Mouse (Mus musculus): Measurements from ENCODE around the gene Tcl1b4.
A peak's percentile ranks its signal among the peaks of the same experiment; 100 is the strongest.
"Not testable (repeated sequence)": the region's sequence is repeated elsewhere in the genome, so short reads cannot be mapped to it uniquely, and the experiment has no call there.

Gene Tcl1b4

GRCm38 (mm10) chr12:105201657-105202056, at the start of gene Tcl1b4:
Gene Tcl1b4 (plus strand): TSS chr12:105201957.
- DNase-seq (ENCODE audit: low spot score) = not testable (repeated sequence)

GRCm38 (mm10) chr12:105155286-105155685, 46.5 kb upstream of the Tcl1b4 start:
- not testable (repeated sequence) for DNase-seq (ENCODE audit: low spot score)

- DNase-seq (ENCODE audit: low spot score) = no peak
These were observed 42.9 kb upstream of the Tcl1b4 start for GRCm38 (mm10) chr12:105158842-105159241.

DNA sequence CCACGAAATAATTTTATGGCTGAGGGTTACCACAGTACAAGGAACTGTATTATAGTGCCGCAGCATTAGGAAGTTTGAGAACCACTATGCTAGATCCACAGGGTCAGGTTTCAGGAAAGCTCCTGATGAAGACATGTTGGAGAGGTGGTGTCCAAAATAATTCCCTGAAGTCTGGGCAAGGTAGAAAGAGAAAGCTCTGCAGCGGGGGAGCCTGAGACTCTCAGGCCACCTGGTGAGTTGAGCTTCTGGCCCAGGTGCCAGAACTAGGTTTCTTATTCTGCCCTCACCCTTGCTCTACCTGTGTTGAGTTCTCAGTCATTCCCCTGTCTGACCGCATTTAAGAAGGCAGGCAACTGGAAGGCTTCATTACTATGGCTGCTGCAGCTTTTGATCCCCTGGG, 42.4 kb upstream of the Tcl1b4 start, which contains the start of gene Tcl1b1:
Gene Tcl1b1, plus strand, starts transcription at position 301 of the 400 bp plus-strand sequence.
- no peak for DNase-seq (ENCODE audit: low spot score)

GRCm38 (mm10) chr12:105166734-105167133, 35.0 kb upstream of the Tcl1b4 start:
- no peak for DNase-seq (ENCODE audit: low spot score)

GRCm38 (mm10) chr12:105173366-105173765, 28.4 kb upstream of the Tcl1b4 start:
- no peak for DNase-seq (ENCODE audit: low spot score)

DNA sequence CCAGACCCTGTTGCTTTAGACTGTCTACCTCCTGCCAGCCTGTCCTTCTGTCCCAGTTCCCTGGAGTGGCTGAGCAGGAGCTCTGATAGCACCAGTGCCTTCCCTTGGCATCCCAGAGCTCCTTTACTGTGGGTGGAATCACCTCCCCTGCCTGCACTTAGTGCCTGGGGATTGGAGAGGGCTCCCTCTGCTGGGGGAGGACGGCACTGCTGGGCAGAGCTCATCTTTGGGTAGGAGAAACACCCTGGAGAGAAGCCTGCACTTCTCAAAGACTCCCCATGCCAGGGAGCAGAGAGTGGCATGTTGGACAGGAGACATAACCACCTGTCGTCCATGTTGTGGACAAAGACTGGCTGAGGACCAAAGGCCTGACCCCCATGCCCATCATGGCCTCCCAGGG, 27.4 kb upstream of the Tcl1b4 start:
- DNase-seq (ENCODE audit: low spot score) = peak; percentile 20

DNA sequence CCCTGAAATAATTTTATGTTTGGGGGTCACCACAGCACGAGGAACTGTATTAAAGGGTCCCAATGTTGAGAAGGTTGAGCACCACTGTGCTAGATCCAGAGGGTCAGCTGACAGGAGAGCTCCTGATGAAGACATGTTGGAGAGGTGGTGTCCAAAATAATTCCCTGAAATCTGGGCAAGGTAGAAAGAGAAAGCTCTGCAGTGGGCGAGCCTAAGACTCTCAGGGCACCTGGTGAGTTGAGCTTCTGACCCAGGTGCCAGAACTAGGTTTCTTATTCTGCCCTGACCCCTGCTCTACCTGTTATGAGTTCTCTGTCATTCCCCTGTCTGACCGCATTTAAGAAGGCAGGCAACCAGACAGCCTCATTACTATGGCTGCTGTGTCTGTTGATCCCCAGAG, 25.7 kb upstream of the Tcl1b4 start, which contains the start of gene Tcl1b5:
Gene Tcl1b5, plus strand, starts transcription at position 301 of the 400 bp plus-strand sequence.
- not testable (repeated sequence) for DNase-seq (ENCODE audit: low spot score)

DNA sequence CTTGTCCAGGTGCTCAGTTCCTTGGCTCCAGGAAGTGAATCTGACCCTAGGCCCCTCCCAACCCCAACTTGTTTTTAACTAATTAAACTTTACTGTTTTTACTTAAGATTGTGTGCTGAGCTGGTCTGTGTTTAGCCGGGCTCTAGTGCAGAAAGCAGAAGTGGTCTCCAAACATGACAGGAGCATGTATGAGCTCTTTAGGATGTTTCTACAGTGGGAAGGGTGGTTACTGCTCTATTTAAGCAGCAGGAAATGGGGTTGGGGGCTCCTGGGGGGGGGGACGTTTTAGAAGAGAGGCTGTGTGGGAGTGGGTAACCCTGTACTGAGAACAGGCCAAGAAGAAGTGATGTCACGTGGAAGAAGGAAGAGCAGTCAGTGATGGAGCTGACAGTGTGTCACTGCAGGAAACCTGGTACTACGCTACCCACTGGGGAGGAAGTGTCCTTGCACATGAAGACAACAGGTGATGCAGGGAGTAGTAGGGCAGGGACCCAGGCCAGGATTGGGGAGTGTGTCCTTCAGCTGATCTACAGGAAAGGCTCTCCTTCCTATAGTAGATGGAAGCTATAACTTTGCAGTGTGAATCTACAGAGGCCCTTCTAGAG, 20.6 kb upstream of the Tcl1b4 start:
- DNase-seq (ENCODE audit: low spot score) = not testable (repeated sequence)

GRCm38 (mm10) chr12:105188980-105189379, 12.8 kb upstream of the Tcl1b4 start:
- DNase-seq (ENCODE audit: low spot score) = peak; percentile 5

DNA sequence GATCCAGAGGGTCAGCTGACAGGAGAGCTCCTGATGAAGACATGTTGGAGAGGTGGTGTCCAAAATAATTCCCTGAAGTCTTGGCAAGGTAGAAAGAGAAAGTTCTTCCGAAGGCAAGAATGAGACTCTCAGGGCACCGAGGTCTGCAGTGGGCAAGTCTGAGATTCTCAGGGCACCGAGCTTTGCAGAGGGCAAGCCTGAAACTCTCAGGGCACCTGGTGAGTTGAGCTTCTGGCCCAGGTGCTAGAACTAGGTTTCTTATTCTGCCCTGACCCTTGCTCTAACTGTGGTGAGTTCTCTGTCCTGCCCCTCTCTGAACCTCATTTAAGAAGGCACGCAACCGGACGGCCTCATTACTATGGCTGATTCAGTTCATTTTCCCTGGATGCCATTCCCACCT, 11.0 kb upstream of the Tcl1b4 start, which contains the start of gene Tcl1b3:
Gene Tcl1b3, plus strand, starts transcription at position 301 of the 400 bp plus-strand sequence.
- not testable (repeated sequence) for DNase-seq (ENCODE audit: low spot score)

DNA sequence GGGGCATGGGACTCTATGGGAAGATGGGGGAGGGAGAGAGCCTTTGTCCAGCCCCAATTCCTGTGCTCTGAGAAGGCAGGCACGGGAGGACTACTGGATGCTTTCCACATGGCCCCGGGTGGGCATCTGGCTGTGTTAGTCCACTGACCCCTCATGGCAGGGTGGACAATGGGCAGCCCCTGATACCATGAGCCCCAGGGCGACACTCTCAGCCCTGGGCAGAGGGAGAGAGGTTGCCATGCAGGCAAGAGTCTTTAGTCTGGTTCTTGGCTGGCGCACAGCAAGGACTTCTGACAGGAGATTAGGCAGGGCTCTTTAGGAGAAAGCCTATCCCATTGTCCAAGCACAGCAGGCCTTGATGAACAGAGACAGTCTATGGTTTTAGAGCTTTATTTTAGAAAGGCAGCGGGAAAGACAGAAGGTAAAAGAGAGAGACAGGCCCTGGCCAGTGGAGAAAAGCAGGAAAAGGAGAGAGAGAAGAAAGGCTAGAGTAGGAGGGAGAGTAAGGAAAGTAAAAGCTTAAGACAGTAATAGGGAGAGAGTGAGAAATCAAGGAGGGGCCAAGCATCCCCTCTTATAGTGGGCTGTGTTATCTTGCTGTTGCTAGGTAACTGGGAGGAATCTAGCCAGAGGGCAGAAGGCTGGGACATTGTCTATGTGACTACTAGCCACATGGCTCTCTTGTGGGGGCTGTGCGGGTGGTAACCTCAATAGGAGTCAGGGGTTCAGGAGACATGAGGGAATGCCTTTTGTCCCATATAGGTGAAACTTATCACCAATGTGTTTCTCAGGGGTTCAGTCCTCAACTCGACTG, 1.9 kb upstream of the Tcl1b4 start:
- not testable (repeated sequence) for DNase-seq (ENCODE audit: low spot score)

GRCm38 (mm10) chr12:105207071-105207470, 5.3 kb downstream of the Tcl1b4 start:
- no peak for DNase-seq (ENCODE audit: low spot score)

GRCm38 (mm10) chr12:105208441-105208840, 6.7 kb downstream of the Tcl1b4 start:
- DNase-seq (ENCODE audit: low spot score) = no peak

GRCm38 (mm10) chr12:105209231-105209630, 7.5 kb downstream of the Tcl1b4 start:
- no peak for DNase-seq (ENCODE audit: low spot score)

GRCm38 (mm10) chr12:105217101-105217760, 15.5 kb downstream of the Tcl1b4 start:
- DNase-seq (ENCODE audit: low spot score) = no peak

DNA sequence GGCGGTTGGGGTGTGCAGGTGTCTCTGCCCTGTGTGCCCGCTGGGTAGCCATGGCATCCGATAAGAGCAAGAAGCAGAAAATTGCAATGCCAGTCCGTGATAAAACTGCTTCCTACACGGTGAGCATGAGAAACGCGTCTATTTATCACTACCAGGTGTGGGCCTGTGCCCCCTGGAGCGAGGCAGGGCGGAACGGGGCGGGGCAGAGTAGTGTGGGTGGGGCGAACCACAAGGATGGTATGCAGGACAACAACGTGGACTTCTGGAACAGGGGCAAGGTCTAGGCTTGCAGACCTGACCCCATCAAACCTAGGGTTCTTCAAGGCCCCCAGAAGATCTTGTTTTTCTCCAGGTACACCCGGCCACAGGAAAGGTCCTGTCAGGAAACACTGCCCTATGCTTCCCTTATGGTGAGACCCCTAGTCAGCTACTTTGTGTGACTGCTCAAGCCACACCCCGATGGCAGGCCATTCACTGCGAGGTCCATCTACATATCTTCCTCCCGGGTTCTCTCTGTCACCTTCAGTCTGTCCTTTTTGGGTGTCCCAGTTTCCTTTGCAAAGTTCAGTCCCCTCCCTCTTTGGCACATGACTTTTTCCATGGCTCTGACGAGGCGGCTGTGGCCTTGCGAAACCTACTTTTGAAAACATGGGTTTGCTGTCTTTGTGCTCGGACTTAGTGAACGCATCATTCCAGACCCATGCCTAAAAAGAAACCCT, 21.0 kb downstream of the Tcl1b4 start, which contains the start of gene Tcl1:
Gene Tcl1, minus strand, starts transcription at position 193 of the 719 bp plus-strand sequence.
- no peak for DNase-seq (ENCODE audit: low spot score)

DNA sequence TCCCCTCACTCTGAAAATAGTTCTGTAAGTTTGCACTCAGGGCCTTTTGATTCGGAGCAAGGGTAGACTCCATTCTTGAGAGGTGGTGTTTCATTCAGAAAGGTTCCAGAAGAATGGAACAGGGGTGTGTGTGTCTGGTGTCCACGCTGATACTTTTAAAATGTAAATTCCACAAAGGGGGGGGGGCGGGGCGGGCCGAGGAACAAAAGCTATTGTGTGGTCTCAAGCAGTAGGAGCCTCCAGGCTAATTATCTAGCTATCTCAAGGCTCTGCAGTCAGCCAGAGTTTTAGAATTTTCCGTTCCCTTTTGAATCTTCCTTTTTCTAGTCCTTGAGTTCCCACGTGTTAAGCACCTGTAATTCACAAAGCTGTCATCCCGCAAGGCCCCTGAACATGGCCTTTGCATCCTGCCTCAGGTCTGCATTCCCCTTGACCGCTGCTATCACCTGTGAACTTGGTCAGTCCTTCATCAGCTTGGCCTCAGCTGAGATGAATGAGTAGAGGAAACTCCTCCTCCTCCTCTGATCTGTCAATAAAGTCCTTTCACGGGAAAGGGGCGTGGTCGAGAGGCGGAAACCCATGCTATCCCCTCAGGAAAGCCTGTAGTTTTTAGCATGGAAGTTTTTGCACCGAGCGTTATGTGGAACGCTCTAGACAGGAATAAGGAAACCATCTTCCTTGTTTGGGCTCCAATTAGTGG, 23.0 kb downstream of the Tcl1b4 start:
- DNase-seq (ENCODE audit: low spot score) = no peak

DNA sequence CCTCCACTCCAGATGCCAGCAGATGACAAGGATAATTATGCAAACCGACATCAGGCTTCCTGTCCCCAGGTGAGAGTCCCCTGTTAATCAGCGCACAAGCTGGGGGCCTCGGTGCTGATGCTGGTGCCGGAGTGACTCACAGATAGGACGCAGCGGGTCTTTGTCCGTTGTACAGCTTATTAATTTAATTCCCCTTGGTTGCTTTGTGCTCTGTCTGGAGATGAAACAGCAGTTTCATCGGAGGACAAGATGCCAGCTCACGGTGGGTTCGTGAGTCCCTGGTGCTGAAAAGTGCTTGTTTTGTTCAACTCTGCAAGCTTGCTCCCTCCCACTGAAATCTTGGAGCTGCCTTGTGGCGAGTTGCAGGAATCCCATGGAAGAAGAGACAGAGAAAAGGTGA, 32.6 kb downstream of the Tcl1b4 start:
- DNase-seq (ENCODE audit: low spot score) = no peak

GRCm38 (mm10) chr12:105235091-105235490, 33.3 kb downstream of the Tcl1b4 start:
- no peak for DNase-seq (ENCODE audit: low spot score)

- DNase-seq (ENCODE audit: low spot score) = no peak
These were observed 37.3 kb downstream of the Tcl1b4 start for GRCm38 (mm10) chr12:105239060-105239459.
